Mouse (Mus musculus): ENCODE measurements at regions not wholly inside any gene's neighbourhood (a gene's known extent, or its start where the extent isn't known, plus 50 kb on each side); places are given as distances from the start of the nearest gene placed in this dataset.

DNA sequence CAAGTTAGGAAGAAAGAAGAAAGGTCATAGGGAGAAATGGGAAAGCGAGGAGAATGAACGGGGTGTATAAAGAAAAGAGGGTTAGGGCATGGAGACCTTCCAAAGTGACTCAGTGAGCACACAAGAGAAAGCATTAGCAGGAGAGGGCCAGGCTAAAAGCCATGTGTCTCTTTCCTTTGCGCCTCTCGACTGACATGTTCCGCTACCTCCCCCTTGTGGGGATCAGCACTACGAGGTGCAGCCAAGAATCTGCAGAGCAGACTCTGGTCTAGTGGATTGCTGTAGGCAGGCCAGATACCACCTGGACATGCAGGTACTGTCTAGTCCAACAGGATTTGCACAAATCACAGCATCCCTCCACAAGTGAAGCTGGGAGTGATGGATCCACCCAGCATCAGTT, 54.0 kb downstream of the Kcna5 start:
- CTCF ChIA-PET, result no interaction called here

DNA sequence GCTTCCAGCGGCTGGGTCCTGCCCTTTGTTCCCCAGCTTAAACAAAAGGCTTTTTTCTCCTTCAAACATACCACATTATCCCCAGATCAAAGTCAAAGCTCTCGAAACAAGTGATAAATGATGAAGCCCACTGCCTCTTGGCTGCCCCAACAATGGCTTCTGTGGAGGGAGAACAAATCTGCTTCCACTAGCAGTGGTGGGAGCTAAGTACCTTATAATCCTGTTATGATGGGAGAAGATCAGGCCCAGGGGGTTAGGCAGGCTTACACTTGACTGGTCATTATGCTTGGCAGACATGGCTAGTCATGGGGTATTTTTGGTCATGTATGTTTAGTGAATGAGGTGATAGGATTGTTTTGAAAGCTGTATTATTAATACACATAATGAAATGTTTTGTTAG, 57.7 kb downstream of the Kcna5 start:
- CTCF ChIA-PET, result no interaction called here

DNA sequence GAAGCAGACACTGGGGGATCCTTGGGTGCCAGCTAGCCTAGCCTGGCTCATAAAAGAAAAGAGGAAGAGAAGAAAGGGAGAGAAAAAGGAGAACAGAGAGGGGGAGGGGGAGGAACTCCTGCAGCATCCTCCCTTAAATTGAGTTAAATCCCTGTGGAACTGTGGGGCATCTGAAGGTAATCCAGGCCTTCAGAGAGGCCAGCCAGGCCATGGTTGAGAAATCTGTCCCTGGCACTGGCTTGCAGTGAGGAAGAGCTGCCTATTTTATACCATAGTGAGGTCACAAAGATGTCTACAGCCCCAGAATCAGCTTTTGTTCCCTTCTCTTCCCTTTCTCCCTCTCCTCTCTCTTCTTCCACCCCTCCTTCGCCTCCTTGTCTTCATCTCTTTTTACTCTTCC, 58.5 kb downstream of the Kcna5 start:
- CTCF ChIA-PET, result interaction anchor here (0.7 to 0.8 kb wide), 2 partner anchors 89 to 822 kb away, joined by 3 to 5 read pairs; no protein-coding TSS in a partner anchor

DNA sequence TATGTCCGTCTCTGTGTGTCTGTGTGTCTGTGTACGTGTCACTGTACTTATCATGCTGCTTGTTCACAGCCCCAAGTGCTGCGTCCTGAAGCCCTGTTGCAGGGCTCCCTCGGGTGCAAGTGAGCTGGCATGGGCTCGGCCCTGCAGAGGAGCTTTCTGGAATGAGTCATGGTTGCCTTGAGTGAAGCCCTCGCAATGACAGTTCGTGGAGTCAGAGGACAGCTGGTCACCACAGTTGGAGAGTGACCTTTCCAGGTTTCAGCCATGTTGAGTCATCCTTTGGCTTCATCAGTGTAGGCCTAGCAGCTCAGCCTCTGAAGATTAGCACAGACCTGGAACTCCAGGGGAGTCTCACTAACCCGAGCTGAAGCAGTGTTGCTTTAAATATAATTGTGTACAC, 59.7 kb downstream of the Kcna5 start:
- CTCF ChIA-PET, result no interaction called here

DNA sequence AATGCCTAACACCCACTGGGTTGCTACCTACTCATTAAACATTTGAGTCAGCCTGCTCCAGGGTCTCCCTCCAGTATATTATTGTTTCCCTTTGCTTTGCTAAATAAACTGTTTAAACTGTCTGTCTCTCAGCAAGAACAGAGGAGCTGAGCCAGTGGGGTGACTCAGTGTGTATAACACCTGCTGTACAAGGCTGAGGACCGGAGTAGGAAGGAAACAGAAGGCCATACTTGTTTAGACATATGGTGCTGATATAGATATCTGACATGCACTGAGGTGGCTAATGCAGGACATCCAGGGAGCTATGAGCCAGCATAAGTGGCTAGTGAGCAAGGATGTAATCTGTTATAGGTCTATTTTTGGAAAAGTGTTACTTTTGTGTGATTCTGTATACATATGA, 81.5 kb downstream of the Kcna5 start:
- CTCF ChIA-PET, result no interaction called here

DNA sequence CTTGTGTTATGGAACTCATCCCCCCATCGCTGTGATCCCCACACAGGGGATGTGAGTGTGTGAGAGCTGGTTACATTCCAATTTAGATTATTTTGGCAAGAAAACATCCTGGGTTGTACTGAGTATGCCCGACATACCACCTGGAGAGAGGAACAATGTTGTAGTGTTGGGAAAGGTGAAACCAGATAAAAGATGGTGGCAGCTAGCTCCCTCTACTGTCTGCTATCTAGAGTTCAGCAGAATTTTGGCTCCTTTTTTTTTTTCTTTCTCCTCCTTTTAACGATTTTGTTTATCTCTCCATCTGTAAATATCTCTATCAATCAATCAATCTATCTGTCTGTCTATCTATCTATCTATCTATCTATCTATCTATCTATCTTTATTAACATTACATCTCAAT, 89.7 kb downstream of the Kcna5 start:
- CTCF ChIA-PET, result no interaction called here

DNA sequence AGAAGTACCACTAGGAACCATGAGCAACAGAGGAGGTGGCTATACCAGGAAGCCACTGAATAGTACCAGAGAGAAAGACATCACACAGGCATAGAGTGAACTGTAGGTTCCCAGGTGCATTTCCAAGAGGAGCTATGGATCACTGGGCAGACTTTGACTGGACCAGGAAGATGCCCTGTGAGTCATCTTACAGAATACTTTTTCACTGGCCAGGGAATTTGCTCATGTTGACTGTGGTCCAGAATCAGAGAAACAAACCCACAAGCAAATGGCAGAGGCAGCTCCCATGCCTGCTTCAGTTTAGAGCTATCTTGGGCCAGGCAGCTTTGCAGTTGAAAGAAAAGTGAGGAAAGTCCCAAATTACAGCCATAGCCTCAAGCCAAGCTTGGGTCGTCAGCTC, 95.0 kb downstream of the Kcna5 start:
- CTCF ChIA-PET, result no interaction called here

DNA sequence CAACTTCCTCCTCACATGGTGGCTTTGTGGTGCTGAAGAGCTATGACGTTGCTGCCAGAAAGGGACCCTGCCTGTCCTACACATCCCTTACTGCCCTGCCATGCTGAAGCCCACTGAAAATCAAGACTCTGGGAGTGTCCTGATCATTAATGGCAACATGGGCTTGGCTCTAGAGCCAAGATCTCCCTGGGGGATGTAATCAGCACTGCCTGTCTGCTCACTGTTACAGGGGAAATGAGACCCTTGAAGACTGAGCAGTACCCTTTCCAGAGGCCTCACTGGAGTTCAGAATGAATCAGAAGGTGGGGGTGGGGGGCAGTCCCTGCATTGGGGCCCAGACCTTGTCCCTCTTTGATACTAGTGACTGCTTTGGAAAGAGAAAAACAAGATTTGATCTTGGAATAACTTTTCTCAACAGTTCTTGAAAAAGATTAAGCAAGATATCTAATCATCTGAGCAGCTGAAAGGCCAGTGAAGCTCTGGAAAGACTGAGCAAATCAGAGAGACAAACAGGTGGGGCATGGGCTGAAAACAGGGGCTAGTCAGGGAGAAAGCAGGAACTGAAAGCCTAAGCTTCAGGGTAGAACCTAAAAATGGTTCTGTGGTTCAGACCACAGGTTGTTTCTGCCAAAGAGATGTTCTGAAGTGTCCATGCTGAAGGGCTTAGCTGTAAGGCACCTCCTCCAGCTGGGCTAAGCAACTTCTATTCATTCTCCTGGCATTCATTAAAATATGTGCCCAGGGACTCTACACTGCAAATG, 97.1 kb downstream of the Kcna5 start:
- CTCF ChIA-PET, result no interaction called here

DNA sequence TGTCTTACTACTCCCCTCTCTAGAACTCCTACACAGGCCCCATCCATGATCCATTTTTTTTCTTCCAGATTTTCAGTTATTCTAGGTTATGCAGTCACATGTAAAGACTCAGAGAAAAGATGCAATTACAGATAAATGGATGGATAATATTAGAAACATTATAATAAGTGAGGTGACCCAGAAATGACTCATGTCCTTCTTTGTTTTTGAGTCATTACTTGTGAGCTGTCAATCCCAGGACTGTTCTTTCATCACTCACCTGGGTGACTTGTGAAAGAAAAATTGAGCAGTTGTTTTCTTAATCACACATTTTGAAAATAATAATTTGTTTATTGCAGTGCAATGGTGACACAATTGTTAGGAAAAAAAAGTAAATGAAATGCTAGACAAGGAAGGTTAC, 108.0 kb downstream of the Kcna5 start:
- CTCF ChIA-PET, result no interaction called here

DNA sequence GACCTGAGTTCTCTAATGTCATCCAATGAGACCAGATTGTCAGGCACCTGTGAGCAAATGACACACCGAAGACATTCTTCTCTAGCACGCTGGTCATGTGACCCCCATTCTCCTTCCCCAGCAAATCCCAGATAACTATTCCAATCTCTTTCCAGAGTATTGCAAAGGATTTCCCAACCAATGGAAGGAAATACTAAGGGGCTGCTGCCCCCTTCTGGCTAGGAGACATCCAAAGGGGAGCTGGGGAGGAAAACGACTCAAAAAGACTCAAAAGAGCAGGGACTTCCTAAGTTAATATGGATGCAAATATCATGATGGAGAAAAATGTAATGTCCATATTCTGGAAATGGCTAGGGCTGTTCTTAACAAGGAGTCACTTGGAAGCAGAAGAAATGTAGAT, 129.5 kb downstream of the Kcna5 start:
- CTCF ChIA-PET, result no interaction called here

DNA sequence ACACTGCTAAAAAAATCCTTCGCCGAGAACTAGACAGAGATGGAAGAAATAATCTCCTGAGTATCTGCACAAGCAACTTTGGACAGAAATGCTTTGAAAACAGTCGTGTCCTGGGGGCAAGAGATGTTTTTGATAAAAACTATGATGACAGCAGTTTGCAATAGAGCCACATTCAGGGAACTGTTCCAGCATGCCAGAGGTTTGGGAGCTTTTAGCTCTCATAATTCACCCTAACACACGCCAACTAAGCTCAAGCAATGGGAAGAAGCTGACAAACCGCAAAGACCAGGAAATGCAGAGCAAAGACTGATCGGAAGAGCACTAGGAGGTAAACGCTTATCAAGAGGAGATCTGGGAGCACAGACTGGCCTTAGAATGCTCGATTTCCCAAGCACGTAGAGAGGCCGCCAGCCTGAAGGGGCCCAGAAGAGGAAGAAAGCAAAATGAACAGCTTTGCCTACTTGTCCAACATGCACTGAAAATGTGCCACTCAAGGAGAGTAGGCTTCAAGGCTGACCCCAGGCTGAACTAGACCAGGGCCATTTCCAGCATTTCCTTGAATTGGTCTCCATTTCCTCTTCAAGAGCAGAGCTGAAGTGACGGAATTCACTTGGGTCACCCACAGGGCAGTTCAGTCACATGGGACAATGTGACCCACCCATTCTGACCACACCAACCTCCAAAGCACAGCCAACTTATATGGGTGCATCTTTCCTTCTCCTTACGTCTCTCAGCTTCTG, 130.7 kb downstream of the Kcna5 start:
- CTCF ChIA-PET, result no interaction called here

DNA sequence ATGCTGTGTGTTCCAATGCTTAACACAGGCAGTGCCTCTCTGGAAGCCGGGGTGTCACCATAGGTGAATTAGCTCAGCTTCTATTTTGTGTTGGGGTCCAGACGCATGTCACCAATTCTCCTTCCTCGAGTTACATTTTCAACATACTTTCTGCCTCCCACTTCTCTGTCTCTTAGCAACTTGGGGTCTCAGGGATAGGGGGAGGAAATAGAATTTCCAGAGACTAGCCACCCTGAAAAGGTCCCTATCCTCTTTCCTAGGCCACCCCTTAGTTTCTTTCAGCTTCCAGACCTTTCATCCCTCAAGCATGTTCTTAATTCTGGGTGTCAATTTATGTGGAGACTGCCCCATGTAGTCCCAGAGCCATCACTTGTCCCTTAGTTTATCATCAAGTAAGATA, 135.6 kb downstream of the Kcna5 start:
- CTCF ChIA-PET, result no interaction called here

DNA sequence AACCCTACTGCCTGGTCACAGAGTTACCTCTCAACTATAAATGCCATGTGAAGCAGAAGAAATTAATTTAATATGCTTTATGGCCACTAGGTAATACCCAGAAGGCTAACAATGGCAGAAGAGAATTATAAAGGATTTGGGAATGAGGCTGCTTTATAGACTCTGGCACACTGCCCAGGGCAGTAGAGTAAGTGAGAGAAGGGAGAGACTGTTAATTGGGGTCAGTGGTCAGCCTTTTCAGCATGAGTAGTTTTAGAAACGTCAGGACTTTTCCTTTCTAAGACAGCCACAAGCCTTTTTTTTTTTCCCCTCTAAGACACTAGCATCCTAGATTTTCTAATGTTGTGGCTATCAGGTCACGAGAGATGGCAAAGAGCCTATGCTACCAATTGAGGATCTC, 136.6 kb downstream of the Kcna5 start:
- CTCF ChIA-PET, result no interaction called here

DNA sequence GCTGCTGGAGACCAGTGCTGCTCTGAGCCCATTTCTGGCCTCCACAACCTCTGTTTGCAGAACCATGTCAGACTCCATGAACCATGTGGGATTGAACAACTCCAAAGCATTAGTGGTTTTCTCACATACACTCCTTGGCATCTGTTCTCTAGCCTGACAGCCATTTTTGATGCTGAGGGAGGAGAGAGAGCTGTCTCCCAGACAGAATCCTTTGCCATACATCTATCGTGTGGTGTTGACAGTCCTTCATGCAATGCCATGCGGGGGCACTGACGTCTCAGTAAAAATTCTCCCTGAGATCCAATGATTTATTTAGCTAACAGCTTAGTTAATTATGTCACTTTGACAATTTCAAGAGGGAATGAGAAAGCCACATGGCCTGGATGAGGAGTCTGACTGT, 140.2 kb downstream of the Kcna5 start:
- CTCF ChIA-PET, result no interaction called here

DNA sequence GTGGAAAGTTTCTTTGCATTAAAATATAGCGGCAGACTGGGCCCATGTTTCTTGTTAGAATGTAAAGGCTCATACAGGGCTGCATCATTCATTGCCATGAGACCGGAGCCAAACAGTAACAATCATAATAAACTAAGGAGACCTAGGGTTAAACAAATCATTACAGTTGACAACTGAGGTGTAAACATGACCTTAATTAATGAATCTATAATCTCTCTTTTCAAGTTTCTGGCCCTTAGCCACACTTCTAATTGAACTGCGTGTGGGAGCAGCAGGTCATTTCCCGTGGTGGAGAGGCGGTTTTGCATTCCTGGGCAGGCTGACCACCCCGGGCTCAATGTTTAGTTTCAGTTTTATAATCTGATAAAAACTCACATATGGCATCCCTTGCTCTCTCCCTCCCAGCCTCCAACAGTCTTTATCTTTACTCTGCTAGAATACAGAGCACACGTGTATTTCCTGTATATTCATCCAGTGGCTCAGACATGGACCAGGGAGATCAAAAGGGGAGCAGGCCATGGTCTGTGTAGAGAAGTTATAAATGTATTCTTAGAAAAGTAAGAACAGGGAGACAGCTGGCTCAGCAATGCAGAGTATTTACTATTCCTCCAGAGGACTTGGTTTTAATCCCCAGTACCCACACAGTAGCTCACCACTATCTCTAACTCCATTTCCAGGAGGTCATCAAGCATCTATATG, 141.0 kb downstream of the Kcna5 start:
- CTCF ChIA-PET, result interaction anchor here (0.6 kb wide), 1 partner anchor 165 kb away, joined by 3 read pairs; no protein-coding TSS in a partner anchor

DNA sequence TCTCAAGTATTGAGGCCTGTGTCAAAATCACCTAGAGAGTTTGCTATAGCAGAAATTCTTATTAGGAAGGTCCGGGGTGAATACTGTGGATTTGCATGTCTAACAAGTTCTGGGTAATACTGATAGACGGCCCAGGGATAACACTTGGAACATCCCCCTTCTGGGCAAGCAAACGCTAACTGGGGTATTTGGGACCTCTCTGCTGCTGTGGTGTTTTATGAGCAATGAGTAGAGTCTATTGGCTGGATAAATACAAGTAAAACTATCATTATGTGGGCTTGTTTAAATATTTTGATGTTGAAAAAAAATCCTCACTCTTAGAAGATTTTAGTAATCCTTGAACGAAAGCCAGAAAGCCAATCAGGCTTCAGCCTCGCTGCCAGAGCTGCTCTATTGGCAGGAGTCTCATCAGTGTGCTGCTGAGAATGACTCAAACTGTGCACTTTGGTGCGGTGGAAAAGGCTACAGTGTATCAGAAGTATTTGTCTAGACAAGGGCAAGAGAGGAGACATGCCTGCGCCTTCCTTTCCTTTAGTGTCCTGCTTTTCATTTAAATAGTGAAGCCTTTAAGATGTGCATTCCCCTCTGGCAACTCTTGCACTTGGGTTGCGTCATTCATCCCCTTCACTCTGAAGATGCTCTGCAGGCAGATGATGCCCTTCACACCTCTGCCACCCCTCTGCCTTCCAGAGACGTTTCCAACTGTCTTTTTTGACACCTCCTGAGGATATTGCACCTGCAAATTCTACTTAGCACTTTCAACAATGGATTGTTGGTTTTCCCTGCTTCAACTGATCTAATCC, 150.8 kb downstream of the Kcna5 start:
- CTCF ChIA-PET, result no interaction called here

DNA sequence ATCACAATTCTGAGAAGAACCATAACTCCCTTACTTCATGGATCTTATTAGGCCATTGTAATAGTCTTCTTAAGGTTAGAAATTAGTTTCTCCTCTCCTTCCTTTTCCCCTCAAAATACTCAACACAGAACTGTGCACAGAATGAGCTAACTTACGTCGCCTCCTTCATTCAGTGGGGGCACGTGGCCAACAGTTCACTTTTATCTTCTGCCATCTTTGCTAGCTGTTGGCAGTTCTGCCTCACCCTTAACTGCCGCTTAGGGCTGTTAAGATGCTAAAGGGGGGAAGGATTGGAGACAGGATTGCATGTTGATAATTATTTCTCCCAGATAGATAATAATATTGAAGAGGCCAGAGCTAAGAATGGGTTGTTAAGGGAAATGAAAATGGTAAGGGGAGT, 158.0 kb downstream of the Kcna5 start:
- CTCF ChIA-PET, result no interaction called here

DNA sequence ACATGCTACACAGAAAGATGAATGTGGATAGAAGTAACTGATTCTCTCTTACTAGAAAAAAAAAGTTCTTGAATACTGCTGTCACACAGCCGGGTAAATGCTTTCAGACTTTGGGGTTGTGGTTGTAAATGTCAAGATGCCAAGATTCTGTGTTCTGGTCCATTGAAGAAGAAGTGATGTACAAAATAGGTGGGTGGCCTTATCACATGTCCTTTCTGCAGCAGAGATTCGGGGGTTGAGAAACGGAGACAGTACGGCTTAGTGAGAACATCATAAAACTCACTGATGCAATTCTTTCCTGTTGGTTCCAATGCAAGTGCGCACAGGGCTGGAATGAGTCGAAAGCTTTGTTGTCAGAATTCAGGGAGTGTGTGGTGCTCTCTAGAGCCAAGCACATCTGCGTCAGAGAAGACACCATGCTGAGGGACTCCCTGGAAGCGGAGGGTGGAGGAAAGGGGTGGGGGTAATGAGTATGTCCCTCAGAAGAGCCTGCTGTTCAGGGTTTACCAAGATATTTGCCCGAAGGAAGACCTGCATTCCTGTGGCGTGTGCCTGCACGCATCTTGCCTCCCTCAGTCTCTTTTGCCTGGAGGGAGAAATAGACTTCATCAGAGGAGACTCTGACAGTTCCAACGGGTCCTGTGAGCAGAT, 160.1 kb downstream of the Kcna5 start:
- CTCF ChIA-PET, result no interaction called here

DNA sequence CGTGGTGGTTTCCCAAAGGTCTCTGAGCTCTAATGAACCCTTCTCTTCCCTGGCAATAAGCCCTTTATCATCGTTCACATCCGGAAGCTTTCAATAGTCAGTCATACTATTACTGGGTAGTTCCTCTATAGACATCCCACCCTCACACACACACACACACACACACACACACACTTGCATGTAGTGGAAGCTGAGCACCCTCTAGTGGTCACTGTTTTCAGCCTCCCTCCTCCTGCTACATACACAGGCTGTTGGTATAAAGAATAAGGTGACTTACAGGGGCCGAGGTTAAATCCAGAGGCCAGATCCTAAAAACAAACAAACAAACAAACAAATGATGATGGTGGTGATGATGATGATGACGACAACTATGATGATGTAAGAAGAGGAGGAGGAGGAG, 163.2 kb downstream of the Kcna5 start:
- CTCF ChIA-PET, result no interaction called here

DNA sequence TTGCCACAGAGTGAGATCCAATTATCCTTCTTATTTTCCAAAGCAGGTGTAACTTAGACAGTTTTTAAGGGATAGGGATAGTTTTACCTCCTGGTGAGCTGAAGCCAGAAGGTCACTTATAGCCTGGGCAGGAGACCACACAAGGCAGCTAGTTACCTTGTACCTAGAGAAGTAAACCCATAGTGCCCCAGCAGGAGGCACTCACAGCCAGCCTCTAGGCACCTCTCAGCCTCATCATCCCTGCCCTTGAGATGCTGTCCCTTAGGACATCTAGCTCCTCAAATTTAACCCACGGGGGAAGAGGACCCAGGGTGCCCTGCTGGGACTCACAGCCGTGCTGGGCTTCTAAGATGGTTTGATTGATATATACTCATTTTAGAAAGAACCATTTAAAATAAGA, 163.7 kb downstream of the Kcna5 start:
- CTCF ChIA-PET, result no interaction called here

DNA sequence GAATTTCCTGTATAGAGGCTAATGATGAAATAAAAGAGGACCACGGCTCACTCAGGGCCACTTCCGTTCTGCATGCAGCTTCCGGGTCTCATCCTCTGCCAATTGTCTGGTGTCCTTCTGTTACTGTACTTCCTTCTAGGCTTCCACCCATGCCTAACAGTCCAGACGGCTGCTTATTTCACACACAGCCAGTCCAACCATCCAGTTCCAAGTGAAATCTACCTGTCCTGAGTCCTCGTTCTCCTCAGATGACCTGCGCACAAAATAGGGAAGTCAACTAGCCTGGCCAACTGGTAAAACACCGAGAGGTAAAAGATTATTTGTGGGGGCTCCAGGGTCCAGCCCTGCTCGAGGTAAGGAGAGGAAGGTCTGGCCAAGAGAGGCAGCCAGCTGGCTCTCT, 169.7 kb downstream of the Kcna5 start:
- CTCF ChIA-PET, result no interaction called here

DNA sequence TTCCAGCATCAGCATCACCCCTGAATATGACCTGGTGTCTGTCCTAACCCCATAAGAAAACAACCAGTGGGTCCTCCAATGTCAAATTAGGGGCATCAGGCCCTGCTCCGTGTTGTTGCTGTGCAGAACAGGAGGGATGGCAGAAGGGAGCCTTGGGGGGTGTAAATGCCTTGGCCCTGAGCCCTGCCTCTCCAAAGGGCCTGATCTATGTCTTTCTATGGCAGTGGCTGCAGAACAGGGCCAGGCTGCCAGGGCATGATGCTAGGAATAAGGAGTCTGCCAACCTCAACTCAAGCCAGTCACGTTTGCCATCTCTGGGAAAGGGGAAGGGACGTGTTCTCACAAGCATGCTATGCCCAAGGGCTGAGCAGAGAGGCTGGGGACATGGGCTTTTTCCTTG, 172.9 kb downstream of the Kcna5 start:
- CTCF ChIA-PET, result interaction anchor here (0.6 kb wide), 1 partner anchor 28 kb away, joined by 6 read pairs; no protein-coding TSS in a partner anchor
